In genomic region chr14:7945261-7945660, GRCm38 (mm10) we compare ENCODE assay signal across 19 mouse cellular contexts. TPM values are rescaled to one million over a fixed set of nuclear protein-coding genes. Genes with fewer than 3 reads are reported as not detected.
"Had no signal": no experiment of that assay in that cellular context is flagged by ENCODE, and none has a peak within 500 bp of the region (broad histone marks: within the 10 kb centered on the region; RNA-seq: fewer than 3 reads in every experiment).

No protein-coding gene starts in this region.

- H3K27me3 ChIP-seq: kidney, embryonic 15.5 days; liver, embryonic 15.5 days; midbrain, embryonic 12.5 days; neural tube, embryonic 15.5 days had no signal

- H3K4me2 ChIP-seq: kidney, embryonic 15.5 days; liver, embryonic 11.5 days; liver, embryonic 15.5 days; lung, embryonic 14.5 days; midbrain, embryonic 12.5 days; neural tube, embryonic 15.5 days had no signal

- H3K4me1 ChIP-seq: midbrain, embryonic 12.5 days had no signal

- H3K4me3 ChIP-seq: kidney, embryonic 15.5 days; left cerebral cortex, adult 2 months; limb, embryonic 10.5 days; liver, embryonic 15.5 days; midbrain, embryonic 12.5 days; neural tube, embryonic 15.5 days had no signal

- ATAC-seq: midbrain, embryonic 16.5 days had no signal

- H3K9me3 ChIP-seq: kidney, embryonic 15.5 days; limb, embryonic 10.5 days; liver, embryonic 15.5 days; midbrain, embryonic 12.5 days; neural tube, embryonic 15.5 days had no signal

- DNase-seq: kidney, postnatal 14 days; right cerebral cortex, postnatal 25 days had no signal

- H3K9ac ChIP-seq: kidney, embryonic 15.5 days; liver, embryonic 15.5 days; lung, embryonic 14.5 days; midbrain, embryonic 12.5 days; neural tube, embryonic 15.5 days had no signal

- H3K27ac ChIP-seq: kidney, embryonic 15.5 days; left cerebral cortex, adult 2 months; limb, embryonic 10.5 days; liver, embryonic 15.5 days; midbrain, embryonic 12.5 days; neural tube, embryonic 15.5 days had no signal

RNA-seq across cellular contexts. Expression of gene Gm45521, which starts 11.8 kb away (rescaled TPM):
- total RNA-seq: layer of hippocampus, postnatal 14 days; left cerebral cortex, adult 2 months; left cerebral cortex, postnatal 14 days; megakaryocyte-erythroid progenitor cell, adult 5-6 weeks had no signal
- polyA plus RNA-seq: kidney, adult 2 months; kidney, embryonic 15.5 days; large intestine, adult 2 months; limb, embryonic 10.5 days; limb, embryonic 14.5 days; liver, embryonic 11.5 days; liver, embryonic 15.5 days; lung, embryonic 14.5 days; midbrain, embryonic 12.5 days; neural tube, embryonic 15.5 days; stomach, embryonic 14.5 days had no signal

RNA-seq across cellular contexts. Expression of gene Dnase1l3, which starts 49.1 kb away (rescaled TPM):
- total RNA-seq: layer of hippocampus, adult 8-10 months; layer of hippocampus, postnatal 14 days; left cerebral cortex, postnatal 14 days; megakaryocyte-erythroid progenitor cell, adult 5-6 weeks had no signal
- polyA plus RNA-seq: limb, embryonic 10.5 days had no signal
